Mouse (Mus musculus): Measurements from ENCODE around the gene A730049H05Rik. TPM values are rescaled to one million over a fixed set of nuclear protein-coding genes. Genes with fewer than 3 reads are reported as not detected.

Gene A730049H05Rik
- polyA plus RNA-seq, 1 experiment from 2014 or later: 1.1 TPM

DNA sequence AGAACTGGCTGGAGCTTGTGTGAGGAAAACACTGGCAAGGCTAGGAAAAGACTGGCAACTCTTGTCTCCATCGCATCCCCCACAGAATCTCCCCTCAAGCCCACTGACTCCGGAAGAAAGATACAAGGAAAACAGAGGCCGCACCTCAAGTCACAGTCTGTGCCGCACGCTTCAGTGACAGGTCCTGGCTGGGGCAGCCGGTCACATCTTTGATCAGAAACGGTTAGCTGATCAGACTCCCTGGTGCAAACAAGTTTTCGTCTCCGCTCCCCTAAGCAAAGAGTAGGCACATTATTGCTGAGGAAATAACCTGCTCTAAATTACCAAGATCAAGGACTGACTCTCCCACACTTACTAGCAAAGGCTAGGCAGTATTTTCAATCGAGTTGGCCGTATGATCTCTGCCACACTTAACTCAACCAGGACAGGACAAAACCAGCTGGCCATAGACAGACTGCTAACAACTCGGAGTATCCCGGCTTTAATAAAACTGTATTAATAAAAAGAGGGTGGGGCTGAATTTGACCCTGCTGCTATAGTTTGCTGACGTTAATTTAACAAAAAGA, 63.5 kb downstream of the A730049H05Rik start:
- Histone ChIP-seq H3K9me3 (no peaks in the 10 kb centered on the region), H3K4me1 (peaks cover 15% of the 10 kb centered on the region), H3K9ac (no peak overlapping the region), H3K27me3 (no peaks in the 10 kb centered on the region), H3K4me2 (no peak overlapping the region), H3K36me3 (peaks cover 15% of the 10 kb centered on the region; the same call in 1 of the 2 replicates), H3K27ac (no peak overlapping the region), H3K4me3 (no peak overlapping the region)
- WGBS: 74% methylated on average over 14 of the region's 14 CpGs
- ATAC-seq (ENCODE audit: insufficient number of reproducible peaks, insufficient read depth, low FRiP score, low TSS enrichment, low read depth): no peak

DNA sequence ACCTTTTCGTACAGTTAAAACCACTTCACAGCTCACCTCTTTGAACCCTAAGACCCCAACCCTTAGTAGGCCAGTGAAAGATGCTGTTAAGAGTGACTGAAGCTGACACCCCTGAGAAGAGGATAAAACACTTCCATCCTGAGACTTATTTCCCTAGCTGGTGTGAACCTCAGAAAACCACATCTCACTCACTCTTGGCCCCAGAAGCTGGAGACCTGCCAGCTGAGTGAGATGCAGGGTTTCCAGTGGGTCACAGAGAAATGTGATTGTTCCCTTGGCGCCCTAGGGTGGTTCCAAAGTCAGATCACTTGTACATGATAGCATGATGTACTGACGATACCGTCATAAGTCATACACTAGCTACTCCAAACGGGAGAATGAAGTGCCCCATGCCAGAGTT, 66.2 kb downstream of the A730049H05Rik start:
- Histone ChIP-seq H3K9ac (no peak overlapping the region), H3K4me2 (no peak overlapping the region), H3K27ac (no peak overlapping the region), H3K4me3 (no peak overlapping the region), H3K4me1 (peaks cover 15% of the 10 kb centered on the region), H3K9me3 (no peaks in the 10 kb centered on the region), H3K36me3 (peaks cover 27% of the 10 kb centered on the region), H3K27me3 (no peaks in the 10 kb centered on the region)
- 76% methylated on average over 5 of the region's 5 CpGs for WGBS
- ATAC-seq (ENCODE audit: insufficient number of reproducible peaks, insufficient read depth, low FRiP score, low TSS enrichment, low read depth): no peak

DNA sequence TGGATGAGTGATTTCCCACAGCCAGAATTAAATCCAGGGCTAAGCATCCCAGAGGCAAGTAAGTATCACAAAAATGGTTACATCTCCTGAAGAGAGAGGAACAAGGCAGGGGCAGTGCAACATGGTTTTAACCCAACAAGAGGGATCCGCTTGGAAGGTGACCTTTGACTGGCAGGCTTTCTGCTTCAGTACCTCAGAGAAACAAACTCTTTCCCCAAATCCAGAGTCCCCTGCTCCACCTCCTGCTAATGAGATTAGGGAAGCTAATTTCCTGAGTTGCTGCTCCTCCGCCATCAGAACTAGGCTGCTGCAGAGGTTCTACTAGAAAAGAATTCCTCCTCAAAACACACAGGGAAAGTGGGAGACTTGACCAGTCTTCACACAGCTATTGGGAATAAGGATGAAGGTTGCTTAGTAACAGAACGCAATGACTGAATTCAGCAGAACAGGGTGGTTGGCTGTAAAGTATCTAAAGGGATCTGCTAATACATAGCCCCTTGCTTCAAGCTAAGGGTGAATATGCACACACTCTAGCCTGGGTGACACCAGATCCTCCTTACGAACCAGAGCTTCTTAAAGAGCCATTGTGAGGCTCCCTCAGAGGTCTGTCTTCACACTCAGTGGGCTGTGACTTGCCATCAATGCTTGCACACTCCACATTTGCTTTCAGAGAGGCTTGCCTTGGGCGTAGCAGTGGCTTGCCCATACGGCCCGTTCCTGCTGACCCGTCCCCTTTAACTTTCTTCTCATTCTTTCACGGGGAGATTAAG, 67.0 kb downstream of the A730049H05Rik start:
- Histone ChIP-seq H3K4me3 (no peak overlapping the region), H3K27me3 (no peaks in the 10 kb centered on the region), H3K4me1 (peaks cover 15% of the 10 kb centered on the region), H3K36me3 (peaks cover 25% of the 10 kb centered on the region), H3K4me2 (no peak overlapping the region), H3K9ac (no peak overlapping the region), H3K27ac (no peak overlapping the region), H3K9me3 (no peaks in the 10 kb centered on the region)
- WGBS: 31% methylated on average over 9 of the region's 9 CpGs
- no peak for ATAC-seq (ENCODE audit: insufficient number of reproducible peaks, insufficient read depth, low FRiP score, low TSS enrichment, low read depth)

DNA sequence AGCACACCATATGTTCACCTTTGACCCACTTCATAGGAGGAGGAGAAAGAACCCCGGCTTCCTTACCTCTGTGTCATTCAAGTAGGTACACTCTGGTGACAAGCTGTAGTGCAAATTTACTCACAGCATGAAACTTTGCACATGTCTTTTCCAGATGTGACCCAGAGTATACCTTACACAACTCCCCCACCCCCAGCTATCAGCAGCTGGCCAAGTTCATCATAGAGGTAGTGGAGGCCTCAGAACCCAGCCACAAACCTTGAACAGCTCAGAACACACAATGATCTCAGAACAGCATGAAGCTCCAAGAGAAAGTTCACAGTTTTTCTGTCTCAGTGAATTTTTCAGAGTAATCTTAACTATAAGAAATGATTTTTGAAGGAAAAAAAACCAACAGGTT, 75.3 kb downstream of the A730049H05Rik start:
- no peaks in the 10 kb centered on the region for H3K27me3 ChIP-seq
- H3K4me3 ChIP-seq: no peak overlapping the region
- no peaks in the 10 kb centered on the region for H3K9me3 ChIP-seq
- no peak overlapping the region for H3K4me2 ChIP-seq
- no peak overlapping the region for H3K27ac ChIP-seq
- peaks cover 32% of the 10 kb centered on the region for H3K36me3 ChIP-seq
- ATAC-seq (ENCODE audit: insufficient number of reproducible peaks, insufficient read depth, low FRiP score, low TSS enrichment, low read depth): no peak
- WGBS: 33% methylated on average over 1 of the region's 1 CpGs
- H3K9ac ChIP-seq: no peak overlapping the region
- peaks cover 3% of the 10 kb centered on the region; the same call in 1 of the 2 replicates for H3K4me1 ChIP-seq

Other genes with a start within 250 kb of the A730049H05Rik start
- 6.5 and 8.8 TPM in 2 replicates for gene Prickle2, start 110.3 kb upstream of the A730049H05Rik start, polyA plus RNA-seq (2015; fragmentation: Nextera tagmentation; extraction: Ambion mirVana)
- gene Gm15737, start 52.9 kb downstream of the A730049H05Rik start, polyA plus RNA-seq (2015; fragmentation: Nextera tagmentation; extraction: Ambion mirVana): not detected in 2 replicates
- 6.3 and 7.0 TPM in 2 replicates for gene Adamts9, start 127.0 kb downstream of the A730049H05Rik start, polyA plus RNA-seq (2015; fragmentation: Nextera tagmentation; extraction: Ambion mirVana)

All from embryonic facial prominence, embryonic 13.5 days (tissue).